Mouse (Mus musculus) midbrain, embryonic 10.5 days (tissue): ENCODE results near the gene Rbm6. TPM values are rescaled to one million over a fixed set of nuclear protein-coding genes. Genes with fewer than 3 reads are reported as not detected.
A peak's percentile ranks its signal among the peaks of the same experiment; 100 is the strongest.

Source experiments
- DNase-seq: peaks from one replicate; pipeline ENCODE4 v3.0.0-alpha.2; 2017; ENCODE audit warnings: low spot score
- H3K27ac ChIP-seq: fragments of 300-500 bp; sonication (generic); replicated peaks from 2 replicates; pipeline ENCODE4 v1.5.1; 2016; ENCODE audit warnings: mild to moderate bottlenecking
- H3K27me3 ChIP-seq: fragments of 300-500 bp; sonication (generic); 2 replicates; pipeline ENCODE4 v1.6.1; 2016; ENCODE audit warnings: low read depth, mild to moderate bottlenecking; ENCODE audit not compliant: poor library complexity, severe bottlenecking
- H3K36me3 ChIP-seq: fragments of 300-500 bp; sonication (generic); 2 replicates; pipeline ENCODE4 v1.6.1; 2016; ENCODE audit warnings: mild to moderate bottlenecking, moderate library complexity
- H3K4me1 ChIP-seq: fragments of 300-500 bp; sonication (generic); 2 replicates; pipeline ENCODE4 v1.6.1; 2016
- H3K4me3 ChIP-seq: fragments of 300-500 bp; sonication (generic); 2 replicates; pipeline ENCODE4 v1.5.1; 2016; ENCODE audit warnings: mild to moderate bottlenecking, moderate library complexity
- H3K9me3 ChIP-seq: fragments of 300-500 bp; sonication (generic); replicated peaks from 2 replicates; pipeline ENCODE4 v1.6.1; 2016; ENCODE audit warnings: mild to moderate bottlenecking
- WGBS: fragments of 180-500 bp; shearing (Covaris S2); methylation state at CpG from one replicate; pipeline ENCODE4 v1.1.7; 2016; 5-methylcytosine and 5-hydroxymethylcytosine counted together
- polyA plus RNA-seq: library from polyadenylated mRNA; unstranded; fragments of >200 nt; fragmentation: Nextera tagmentation; extraction: Ambion mirVana; gene quantifications from 2 replicates; pipeline ENCODE4 v1.2.1, GENCODE M21; 2016

The Rbm6 gene
- polyA plus RNA-seq, 1 experiment from 2014 or later: 101 TPM

DNA sequence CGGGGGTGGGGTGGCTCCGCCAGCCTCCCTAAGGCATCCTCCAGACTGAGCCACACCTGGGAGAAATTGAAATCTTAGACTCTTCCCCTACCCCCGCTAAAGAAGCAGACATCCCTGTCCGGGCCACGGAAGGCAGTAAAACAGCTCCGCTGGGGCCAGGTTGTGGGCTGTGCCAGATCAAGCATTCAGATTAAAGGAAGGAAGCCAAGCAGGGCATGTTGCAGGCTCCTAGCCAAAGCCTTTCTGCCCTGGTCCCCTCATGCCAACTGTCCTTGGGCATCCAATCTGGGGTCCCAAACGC, 136.9 kb downstream of the Rbm6 start:
- Histone ChIP-seq H3K27me3 (peaks cover 28% of the 10 kb centered on the region), H3K4me3 (peak overlapping the region; percentile 39), H3K9me3 (no peaks in the 10 kb centered on the region), H3K4me1 (peaks cover 55% of the 10 kb centered on the region), H3K36me3 (peaks cover 31% of the 10 kb centered on the region), H3K27ac (peak overlapping the region; percentile 80)
- 1% methylated on average over 7 of the region's 7 CpGs for WGBS
- DNase-seq: no peak

DNA sequence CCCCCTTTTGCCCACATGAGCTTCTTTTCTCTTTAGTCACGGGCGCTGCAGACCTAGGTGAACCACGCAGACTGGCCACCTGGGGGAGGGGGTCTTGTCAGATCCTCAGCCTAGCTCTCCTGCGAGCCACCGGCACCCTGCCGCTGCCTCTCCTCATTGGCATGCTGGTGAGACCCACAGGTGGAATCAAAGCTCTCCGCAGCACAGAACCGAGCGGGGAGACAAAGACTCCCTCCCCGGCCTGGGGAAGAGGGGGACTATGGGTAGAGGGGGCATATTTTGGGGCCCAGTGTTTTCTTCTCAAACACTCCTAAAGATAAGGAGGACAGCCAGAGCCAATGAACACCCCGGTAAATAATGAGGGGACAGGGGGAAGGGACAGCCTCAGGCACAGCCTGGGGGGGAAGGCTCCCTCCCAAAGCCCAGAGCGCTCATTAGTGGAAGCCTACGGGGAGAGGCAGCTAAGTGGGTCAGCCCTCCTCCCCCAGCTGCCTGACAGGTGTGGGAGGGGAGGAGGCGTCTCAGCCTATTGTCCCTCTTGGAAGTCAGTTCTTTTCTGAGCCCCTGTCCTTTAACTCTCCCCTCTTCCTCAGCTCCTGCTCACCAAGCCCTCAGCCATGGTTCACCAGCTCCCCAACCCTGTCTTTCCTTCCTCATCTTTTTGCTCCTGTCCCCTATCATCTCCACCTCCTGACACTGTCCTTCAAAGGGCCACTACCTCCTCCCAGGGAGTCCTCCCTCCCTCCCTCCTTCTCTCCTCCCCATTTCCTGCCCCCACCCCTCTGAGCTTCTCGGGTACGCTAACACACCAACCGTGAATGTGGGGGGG, 137.5 kb downstream of the Rbm6 start:
- peak overlapping the region; percentile 80 for H3K27ac ChIP-seq
- H3K27me3 ChIP-seq: peaks cover 28% of the 10 kb centered on the region
- H3K36me3 ChIP-seq: peaks cover 25% of the 10 kb centered on the region
- peak overlapping the region; percentile 39 for H3K4me3 ChIP-seq
- 2% methylated on average over 17 of the region's 17 CpGs for WGBS
- DNase-seq: no peak
- H3K9me3 ChIP-seq: no peaks in the 10 kb centered on the region
- peaks cover 61% of the 10 kb centered on the region for H3K4me1 ChIP-seq

DNA sequence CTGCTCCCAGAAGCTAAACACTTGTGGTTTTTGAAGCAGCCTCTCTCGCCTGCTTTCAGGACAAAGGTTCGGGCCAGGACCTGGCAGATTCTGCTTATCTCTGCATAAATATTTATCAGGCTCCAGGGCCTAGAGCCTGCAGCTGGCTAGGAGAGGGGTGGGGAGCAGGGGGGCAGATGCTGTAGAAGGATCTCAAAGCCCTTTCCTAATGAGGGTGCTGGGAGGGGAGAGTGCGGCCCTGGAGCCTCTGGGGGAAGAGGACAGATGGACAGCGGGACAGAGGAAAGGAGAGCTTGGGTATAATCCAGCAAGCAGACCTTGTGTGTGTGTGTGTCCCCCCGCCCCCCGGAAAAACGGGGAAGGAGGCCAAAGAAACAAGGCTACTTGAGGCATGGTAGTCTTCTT, 138.5 kb downstream of the Rbm6 start:
- Histone ChIP-seq H3K36me3 (peaks cover 15% of the 10 kb centered on the region), H3K9me3 (no peaks in the 10 kb centered on the region), H3K27me3 (peaks cover 28% of the 10 kb centered on the region), H3K4me1 (peaks cover 71% of the 10 kb centered on the region), H3K4me3 (peak overlapping the region; percentile 39), H3K27ac (peak overlapping the region; percentile 80)
- WGBS: 27% methylated on average over 7 of the region's 7 CpGs
- DNase-seq: peak; percentile 53

DNA sequence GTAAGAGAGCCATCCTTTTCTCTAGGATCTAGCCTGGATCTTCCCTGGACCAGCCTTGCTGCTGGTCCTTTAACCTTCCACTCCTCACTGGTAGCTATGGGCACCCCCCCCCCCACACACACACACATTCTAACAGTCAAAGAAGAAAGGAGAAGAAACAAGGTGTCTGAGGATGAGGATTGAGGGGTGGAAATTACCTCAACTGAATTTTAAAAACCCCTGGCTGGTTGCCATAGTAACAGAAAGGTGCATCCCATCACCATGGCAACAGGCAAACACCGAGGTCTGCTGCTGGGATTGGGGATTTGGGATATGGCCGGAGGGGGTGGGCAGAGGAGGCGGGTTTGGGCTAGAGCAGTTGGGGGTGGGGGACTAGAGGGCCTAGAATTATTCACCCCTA, 143.3 kb downstream of the Rbm6 start:
- H3K27ac ChIP-seq: peak overlapping the region; percentile 79
- peaks cover 7% of the 10 kb centered on the region for H3K27me3 ChIP-seq
- WGBS: 11% methylated on average over 3 of the region's 3 CpGs
- H3K9me3 ChIP-seq: no peaks in the 10 kb centered on the region
- H3K36me3 ChIP-seq: no peaks in the 10 kb centered on the region
- no peak overlapping the region for H3K4me3 ChIP-seq
- peak; percentile 72 for DNase-seq
- H3K4me1 ChIP-seq: peaks cover 74% of the 10 kb centered on the region

DNA sequence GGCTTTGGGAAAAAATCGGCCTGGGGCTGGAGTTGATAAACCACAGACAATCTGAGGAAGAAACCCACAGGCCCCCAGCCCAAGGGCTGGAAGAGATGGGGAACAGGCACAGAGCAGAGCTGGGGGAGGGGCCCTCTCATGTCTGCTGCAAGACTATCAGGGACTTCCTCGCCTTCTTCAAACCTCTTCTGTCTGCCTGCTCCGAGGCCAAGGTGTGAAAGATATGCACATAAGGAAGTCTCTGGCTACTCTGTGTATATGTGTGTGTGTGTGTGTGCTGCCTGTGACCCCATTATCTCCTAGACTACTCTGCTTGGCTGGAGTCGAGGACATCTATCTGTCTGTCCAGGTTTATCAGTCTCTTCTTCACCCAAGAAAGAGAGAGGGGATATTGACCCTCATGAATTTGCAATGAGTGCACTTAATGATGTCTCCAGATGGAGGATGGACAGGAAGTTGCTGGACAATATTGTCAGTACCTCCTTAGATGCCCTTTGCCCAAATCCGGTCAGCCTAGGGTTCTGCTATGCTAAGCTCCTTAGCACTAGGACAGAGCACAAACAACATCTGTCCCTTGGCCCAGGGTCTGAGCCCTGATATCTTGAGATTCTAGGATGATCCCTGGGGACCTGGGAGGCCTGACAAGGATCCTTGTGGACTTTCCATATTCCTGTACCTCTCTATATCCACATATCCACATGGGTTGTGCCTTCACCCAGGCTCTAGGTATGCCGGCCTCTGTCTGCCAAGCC, 143.9 kb downstream of the Rbm6 start:
- H3K4me3 ChIP-seq: no peak overlapping the region
- H3K9me3 ChIP-seq: no peaks in the 10 kb centered on the region
- H3K27me3 ChIP-seq: peaks cover under 1% of the 10 kb centered on the region; the same call in 1 of the 2 replicates
- WGBS: 68% methylated on average over 6 of the region's 6 CpGs
- DNase-seq: no peak
- H3K27ac ChIP-seq: peak overlapping the region; percentile 79
- no peaks in the 10 kb centered on the region for H3K36me3 ChIP-seq
- H3K4me1 ChIP-seq: peaks cover 74% of the 10 kb centered on the region

DNA sequence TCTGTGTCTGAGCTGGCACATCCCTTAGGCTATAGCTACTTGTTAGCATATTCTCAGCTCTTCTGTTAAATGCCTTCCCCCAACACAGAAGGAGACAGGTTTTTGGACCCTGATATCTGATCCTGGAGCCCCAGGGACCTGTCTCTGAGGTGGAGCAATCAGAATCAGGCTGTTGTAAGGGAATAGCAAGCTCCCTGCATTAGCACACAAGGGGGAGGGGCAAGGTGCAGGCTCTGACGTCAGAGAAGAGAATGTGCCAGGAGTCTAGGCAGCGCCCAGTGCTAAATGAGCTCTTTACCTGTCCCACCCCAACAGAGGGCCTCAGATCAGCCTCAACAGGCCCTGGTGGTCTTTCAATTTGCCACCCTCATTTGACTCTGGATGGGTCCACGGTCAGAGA, 146.0 kb downstream of the Rbm6 start:
- H3K4me1 ChIP-seq: peaks cover 89% of the 10 kb centered on the region
- H3K9me3 ChIP-seq: no peaks in the 10 kb centered on the region
- 51% methylated on average over 3 of the region's 3 CpGs for WGBS
- no peaks in the 10 kb centered on the region for H3K36me3 ChIP-seq
- H3K4me3 ChIP-seq: no peak overlapping the region
- peak overlapping the region; percentile 79 for H3K27ac ChIP-seq
- peaks cover 14% of the 10 kb centered on the region for H3K27me3 ChIP-seq
- no peak for DNase-seq

DNA sequence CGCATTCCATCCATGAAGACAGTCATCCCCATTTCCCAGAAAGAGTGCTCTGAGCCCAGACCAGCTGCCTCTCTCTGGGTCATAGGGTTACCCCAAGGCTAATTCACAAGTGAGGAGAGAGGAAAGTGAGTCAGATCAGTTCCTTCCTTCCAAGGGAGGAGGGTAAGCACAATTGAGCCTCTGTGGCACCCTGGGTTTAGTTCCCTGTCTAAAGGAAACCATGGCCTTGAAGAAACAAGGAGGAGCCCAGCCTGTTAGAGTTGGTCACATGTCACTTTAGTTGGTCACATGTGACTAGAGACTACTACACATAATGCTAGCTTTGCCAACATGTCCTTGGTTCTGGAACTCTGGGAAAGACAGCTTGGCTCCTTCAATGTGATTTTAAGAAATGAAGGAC, 148.2 kb downstream of the Rbm6 start:
- H3K9me3 ChIP-seq: no peaks in the 10 kb centered on the region
- H3K4me3 ChIP-seq: 0 out of 2 replicates have a peak overlapping the region, but pooled peaks have one; percentile 4
- H3K36me3 ChIP-seq: no peaks in the 10 kb centered on the region
- 92% methylated on average over 1 of the region's 1 CpGs for WGBS
- DNase-seq: no peak
- peaks cover 77% of the 10 kb centered on the region for H3K4me1 ChIP-seq
- peak overlapping the region; percentile 85 for H3K27ac ChIP-seq
- peaks cover 21% of the 10 kb centered on the region for H3K27me3 ChIP-seq

DNA sequence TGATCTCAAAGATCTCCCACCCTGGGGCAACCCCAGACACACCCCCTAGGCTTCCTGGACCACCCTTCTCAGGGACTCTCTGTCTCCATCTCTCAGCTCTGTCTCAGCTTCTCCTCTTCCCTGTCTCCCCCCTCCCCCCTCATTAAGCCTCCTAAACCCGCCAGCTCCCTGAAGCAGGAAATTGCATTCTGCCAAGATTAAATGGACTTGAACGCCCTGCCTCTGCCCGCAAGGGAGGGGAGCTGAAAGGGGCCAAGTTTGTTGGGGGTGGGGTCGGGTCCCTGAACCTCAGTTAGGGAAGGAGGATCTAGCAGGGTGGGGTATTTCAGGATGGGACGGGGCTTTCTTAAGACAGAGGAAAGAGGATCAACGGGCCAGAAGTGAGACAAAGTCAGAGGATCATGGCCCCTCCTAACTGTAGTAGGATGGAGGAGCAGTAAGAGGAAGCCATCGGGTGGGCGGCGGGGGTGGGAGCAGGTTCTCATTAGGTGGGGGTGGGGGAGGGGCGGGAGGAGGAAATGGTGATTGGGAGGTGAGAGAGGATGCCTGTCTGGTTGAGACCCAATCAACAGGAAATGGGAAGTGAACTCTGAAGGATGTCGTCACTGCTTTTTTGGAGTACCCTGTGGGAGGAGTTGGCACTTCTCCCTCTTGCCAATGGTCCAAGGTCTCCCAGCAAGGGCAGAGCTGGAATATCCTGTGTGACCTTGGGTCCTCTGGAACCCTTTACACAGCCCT, 149.1 kb downstream of the Rbm6 start:
- peak overlapping the region; percentile 85 for H3K27ac ChIP-seq
- H3K36me3 ChIP-seq: no peaks in the 10 kb centered on the region
- peak; percentile 51 for DNase-seq
- 10% methylated on average over 11 of the region's 11 CpGs for WGBS
- peak overlapping the region; percentile 41 for H3K4me3 ChIP-seq
- peaks cover 69% of the 10 kb centered on the region for H3K4me1 ChIP-seq
- peaks cover 21% of the 10 kb centered on the region for H3K27me3 ChIP-seq
- H3K9me3 ChIP-seq: no peaks in the 10 kb centered on the region

Other genes starting within 250 kb of the Rbm6 start
- gene Gnai2, start 237.9 kb downstream of the Rbm6 start, polyA plus RNA-seq: 629 and 656 TPM in 2 replicates
- gene Slc38a3, start 203.7 kb downstream of the Rbm6 start, polyA plus RNA-seq: 9.3 and 11.6 TPM in 2 replicates
- 3.2 and 3.6 TPM in 2 replicates for gene Gnat1, start 193.5 kb downstream of the Rbm6 start, polyA plus RNA-seq
- 14.9 and 17.2 TPM in 2 replicates for gene Sema3f, start 162.8 kb downstream of the Rbm6 start, polyA plus RNA-seq
- 200 and 220 TPM in 2 replicates for gene Rbm5, start 102.2 kb downstream of the Rbm6 start, polyA plus RNA-seq
- 11.6 and 15.3 TPM in 2 replicates for gene Mon1a, start 14.9 kb upstream of the Rbm6 start, polyA plus RNA-seq
- gene Mst1r, start 33.6 kb upstream of the Rbm6 start, polyA plus RNA-seq: 0.78 and 0.79 TPM in 2 replicates
- gene Actl11, start 55.2 kb upstream of the Rbm6 start, polyA plus RNA-seq: not detected in 2 replicates
- 20.9 and 23.0 TPM in 2 replicates for gene Camkv, start 62.4 kb upstream of the Rbm6 start, polyA plus RNA-seq
- 35.8 and 41.7 TPM in 2 replicates for gene Traip, start 76.9 kb upstream of the Rbm6 start, polyA plus RNA-seq
- gene Uba7, start 102.3 kb upstream of the Rbm6 start, polyA plus RNA-seq: 6.5 and 8.1 TPM in 2 replicates
- 0.83 and 1.2 TPM in 2 replicates for gene Gm20661, start 109.8 kb upstream of the Rbm6 start, polyA plus RNA-seq
- gene Inka1, start 112.6 kb upstream of the Rbm6 start, polyA plus RNA-seq: 29.7 and 32.1 TPM in 2 replicates
- 2.2 and 3.2 TPM in 2 replicates for gene Cdhr4, start 119.3 kb upstream of the Rbm6 start, polyA plus RNA-seq
- gene Gm20662, start 123.1 kb upstream of the Rbm6 start, polyA plus RNA-seq: 0.07 TPM in 1 of 2 replicates, not detected in the other
- 53.8 and 64.0 TPM in 2 replicates for gene Ip6k1, start 129.3 kb upstream of the Rbm6 start, polyA plus RNA-seq
- 26.0 and 26.2 TPM in 2 replicates for gene Gmppb, start 176.0 kb upstream of the Rbm6 start, polyA plus RNA-seq
- gene Amigo3, start 179.9 kb upstream of the Rbm6 start, polyA plus RNA-seq: 2.6 and 3.8 TPM in 2 replicates
- 0.78 and 0.87 TPM in 2 replicates for gene Mst1, start 207.2 kb upstream of the Rbm6 start, polyA plus RNA-seq
- 32.2 and 39.6 TPM in 2 replicates for gene Rnf123, start 210.1 kb upstream of the Rbm6 start, polyA plus RNA-seq
- gene Apeh, start 221.4 kb upstream of the Rbm6 start, polyA plus RNA-seq: 71.2 and 80.2 TPM in 2 replicates